Mouse (Mus musculus): ENCODE measurements at regions not wholly inside any gene's neighbourhood (a gene's known extent, or its start where the extent isn't known, plus 50 kb on each side); places are given as distances from the start of the nearest gene placed in this dataset.

GRCm38 (mm10) chr4:31500432-31500831 is 463.5 kb upstream of the Map3k7 start:
- 66% methylated on average over 4 of the region's 4 CpGs for WGBS
- H3K36me3 ChIP-seq (ENCODE audit: control insufficient read depth, insufficient read depth, low read length), result no peaks in the 10 kb centered on the region
- TF ChIP-seq CTCF (IDR thresholded peaks at IDR 0.05; ENCODE audit: extremely low read depth, insufficient read length, insufficient replicate concordance, low read depth, low read length), result no peak
- no peak for TF ChIP-seq POLR2A (IDR thresholded peaks at IDR 0.05; ENCODE audit: low read depth, low read length)

GRCm38 (mm10) chr4:31525638-31526207 is 438.2 kb upstream of the Map3k7 start:
- Histone ChIP-seq H3K4me3 (ENCODE audit: low read depth, low read length) (no peak overlapping the region), H3K4me1 (ENCODE audit: control insufficient read depth, insufficient read depth, insufficient read length, low read length) (no peaks in the 10 kb centered on the region), H3K36me3 (ENCODE audit: control insufficient read depth, insufficient read depth, low read length) (no peaks in the 10 kb centered on the region), H3K27ac (ENCODE audit: insufficient read depth, low read depth, low read length) (no peak overlapping the region), H3K27me3 (ENCODE audit: control insufficient read depth, insufficient read depth, low read length) (no peaks in the 10 kb centered on the region)
- TF ChIP-seq POLR2A (IDR thresholded peaks at IDR 0.05; ENCODE audit: low read depth, low read length), result no peak
- TF ChIP-seq CTCF (IDR thresholded peaks at IDR 0.05; ENCODE audit: extremely low read depth, insufficient read length, insufficient replicate concordance, low read depth, low read length), result no peak
- 67% methylated on average over 4 of the region's 4 CpGs for WGBS

More at GRCm38 (mm10) chr4:31500432-31500831, 463.5 kb upstream of the Map3k7 start:
- H3K27me3 ChIP-seq (ENCODE audit: control insufficient read depth, insufficient read depth, low read length), result no peaks in the 10 kb centered on the region
- no peaks in the 10 kb centered on the region for H3K4me1 ChIP-seq (ENCODE audit: control insufficient read depth, insufficient read depth, insufficient read length, low read length)
- H3K27ac ChIP-seq (ENCODE audit: insufficient read depth, low read depth, low read length), result no peak overlapping the region
- no peak overlapping the region for H3K4me3 ChIP-seq (ENCODE audit: low read depth, low read length)

- Histone ChIP-seq H3K27ac (ENCODE audit: insufficient read depth, low read depth, low read length) (no peak overlapping the region), H3K4me3 (ENCODE audit: low read depth, low read length) (no peak overlapping the region), H3K27me3 (ENCODE audit: control insufficient read depth, insufficient read depth, low read length) (no peaks in the 10 kb centered on the region), H3K4me1 (ENCODE audit: control insufficient read depth, insufficient read depth, insufficient read length, low read length) (no peaks in the 10 kb centered on the region), H3K36me3 (ENCODE audit: control insufficient read depth, insufficient read depth, low read length) (no peaks in the 10 kb centered on the region)
- TF ChIP-seq CTCF (IDR thresholded peaks at IDR 0.05; ENCODE audit: extremely low read depth, insufficient read length, insufficient replicate concordance, low read depth, low read length) (no peak), POLR2A (IDR thresholded peaks at IDR 0.05; ENCODE audit: low read depth, low read length) (no peak)
- WGBS, result 49% methylated on average over 1 of the region's 1 CpGs
Measured at GRCm38 (mm10) chr4:31536811-31537210, 427.1 kb upstream of the Map3k7 start.

GRCm38 (mm10) chr4:31553780-31554394 is 410.0 kb upstream of the Map3k7 start:
- Histone ChIP-seq H3K27me3 (ENCODE audit: control insufficient read depth, insufficient read depth, low read length) (no peaks in the 10 kb centered on the region), H3K4me3 (ENCODE audit: low read depth, low read length) (no peak overlapping the region), H3K36me3 (ENCODE audit: control insufficient read depth, insufficient read depth, low read length) (no peaks in the 10 kb centered on the region), H3K27ac (ENCODE audit: insufficient read depth, low read depth, low read length) (no peak overlapping the region), H3K4me1 (ENCODE audit: control insufficient read depth, insufficient read depth, insufficient read length, low read length) (no peaks in the 10 kb centered on the region)
- TF ChIP-seq POLR2A (IDR thresholded peaks at IDR 0.05; ENCODE audit: low read depth, low read length) (no peak), CTCF (IDR thresholded peaks at IDR 0.05; ENCODE audit: extremely low read depth, insufficient read length, insufficient replicate concordance, low read depth, low read length) (no peak)
- 90% methylated on average over 16 of the region's 16 CpGs for WGBS

- no peaks in the 10 kb centered on the region for H3K4me1 ChIP-seq (ENCODE audit: control insufficient read depth, insufficient read depth, insufficient read length, low read length)
- no peak overlapping the region for H3K4me3 ChIP-seq (ENCODE audit: low read depth, low read length)
- H3K27me3 ChIP-seq (ENCODE audit: control insufficient read depth, insufficient read depth, low read length), result no peaks in the 10 kb centered on the region
- H3K27ac ChIP-seq (ENCODE audit: insufficient read depth, low read depth, low read length), result no peak overlapping the region
- H3K36me3 ChIP-seq (ENCODE audit: control insufficient read depth, insufficient read depth, low read length), result no peaks in the 10 kb centered on the region
- no peak for TF ChIP-seq POLR2A (IDR thresholded peaks at IDR 0.05; ENCODE audit: low read depth, low read length)
- no peak for TF ChIP-seq CTCF (IDR thresholded peaks at IDR 0.05; ENCODE audit: extremely low read depth, insufficient read length, insufficient replicate concordance, low read depth, low read length)
- 92% methylated on average over 1 of the region's 1 CpGs for WGBS
Measured at GRCm38 (mm10) chr4:31555077-31555476, 408.8 kb upstream of the Map3k7 start.

GRCm38 (mm10) chr4:31557261-31557660 is 406.6 kb upstream of the Map3k7 start:
- 78% methylated on average over 7 of the region's 7 CpGs for WGBS
- no peaks in the 10 kb centered on the region for H3K4me1 ChIP-seq (ENCODE audit: control insufficient read depth, insufficient read depth, insufficient read length, low read length)
- H3K27ac ChIP-seq (ENCODE audit: insufficient read depth, low read depth, low read length), result no peak overlapping the region
- TF ChIP-seq CTCF (IDR thresholded peaks at IDR 0.05; ENCODE audit: extremely low read depth, insufficient read length, insufficient replicate concordance, low read depth, low read length), result no peak
- TF ChIP-seq POLR2A (IDR thresholded peaks at IDR 0.05; ENCODE audit: low read depth, low read length), result no peak
- no peak overlapping the region for H3K4me3 ChIP-seq (ENCODE audit: low read depth, low read length)
- no peaks in the 10 kb centered on the region for H3K36me3 ChIP-seq (ENCODE audit: control insufficient read depth, insufficient read depth, low read length)
- no peaks in the 10 kb centered on the region for H3K27me3 ChIP-seq (ENCODE audit: control insufficient read depth, insufficient read depth, low read length)

GRCm38 (mm10) chr4:31560305-31560704 is 403.6 kb upstream of the Map3k7 start:
- no peak for TF ChIP-seq CTCF (IDR thresholded peaks at IDR 0.05; ENCODE audit: extremely low read depth, insufficient read length, insufficient replicate concordance, low read depth, low read length)
- no peak for TF ChIP-seq POLR2A (IDR thresholded peaks at IDR 0.05; ENCODE audit: low read depth, low read length)
- H3K36me3 ChIP-seq (ENCODE audit: control insufficient read depth, insufficient read depth, low read length), result no peaks in the 10 kb centered on the region
- H3K27ac ChIP-seq (ENCODE audit: insufficient read depth, low read depth, low read length), result no peak overlapping the region
- H3K4me1 ChIP-seq (ENCODE audit: control insufficient read depth, insufficient read depth, insufficient read length, low read length), result no peaks in the 10 kb centered on the region
- 93% methylated on average over 4 of the region's 4 CpGs for WGBS
- H3K27me3 ChIP-seq (ENCODE audit: control insufficient read depth, insufficient read depth, low read length), result no peaks in the 10 kb centered on the region
- no peak overlapping the region for H3K4me3 ChIP-seq (ENCODE audit: low read depth, low read length)
